Mouse (Mus musculus): ENCODE data around the gene Fastk.

Gene Fastk

DNA sequence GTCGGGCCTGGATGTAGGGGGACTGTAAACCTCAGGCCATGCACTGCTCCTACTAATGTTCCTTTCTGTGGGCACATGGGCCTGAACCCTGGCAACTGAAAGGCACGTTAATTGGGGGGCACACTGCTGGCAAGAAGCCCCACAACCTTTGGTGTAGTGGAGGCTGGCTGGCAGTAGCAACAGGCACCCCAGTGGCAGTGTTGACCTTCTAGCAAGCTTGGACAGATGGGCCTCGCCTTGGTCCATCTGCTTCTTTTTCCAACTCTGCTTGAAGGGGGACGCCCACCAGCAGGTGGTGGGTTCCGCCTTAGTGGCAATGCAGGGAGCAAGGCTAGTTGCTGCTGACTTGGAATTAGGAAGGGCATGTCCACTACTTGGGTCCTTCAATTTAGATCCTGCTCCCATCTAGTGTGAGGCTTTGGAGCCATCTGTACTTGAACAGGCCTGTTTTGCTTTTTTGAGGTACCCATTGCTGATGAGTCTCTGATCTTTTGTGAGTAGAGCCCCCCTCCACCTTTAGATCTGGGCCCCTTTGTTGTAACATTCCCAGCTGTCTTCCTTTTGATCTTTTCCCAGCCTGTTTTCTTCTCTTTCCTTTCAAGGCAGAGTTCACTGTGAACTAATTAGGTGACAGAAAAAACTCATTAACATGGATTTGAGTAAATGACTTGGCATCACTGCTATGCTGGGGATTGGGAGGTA, 8.3 kb upstream of the Fastk start:
- DNase-seq (ENCODE audit: low spot score in 2 of 2) = no peak

DNA sequence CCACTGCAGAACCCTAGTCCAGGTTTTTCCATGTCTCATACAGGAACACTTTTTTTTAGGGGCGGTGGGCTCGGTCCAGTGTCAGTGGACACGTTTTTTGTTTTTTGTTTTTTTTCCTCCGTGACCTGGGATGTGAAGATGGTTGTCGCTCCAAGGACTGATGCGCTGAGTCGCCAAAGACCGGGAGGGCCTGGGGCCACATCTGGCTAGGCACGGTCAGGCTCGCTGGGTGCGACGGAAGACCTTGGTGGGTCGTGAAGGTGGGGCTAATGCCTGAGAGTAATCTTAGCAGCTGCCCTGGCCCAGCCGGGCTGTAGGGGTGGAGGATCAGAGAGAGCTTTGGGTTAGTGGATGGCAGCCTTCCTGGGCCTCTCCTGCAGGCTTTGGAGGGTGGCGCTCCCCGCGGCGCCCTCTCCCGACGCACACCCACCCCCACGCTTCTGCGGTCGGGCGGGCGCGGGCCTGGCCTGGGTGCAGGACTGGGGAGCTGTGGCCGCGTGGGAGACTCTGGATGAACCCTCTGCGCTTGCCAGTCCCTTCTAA, 7.7 kb upstream of the Fastk start:
- peak; percentile 44 to 55 for DNase-seq (ENCODE audit: low spot score in 2 of 2)

- DNase-seq (ENCODE audit: low spot score in 2 of 2) = peak; percentile 49 to 59
Observed at GRCm38 (mm10) chr5:24452030-24452690, 7.1 kb upstream of the Fastk start, which contains the start of gene Agap3. Gene Agap3, plus strand, starts transcription at chr5:24452177.

DNA sequence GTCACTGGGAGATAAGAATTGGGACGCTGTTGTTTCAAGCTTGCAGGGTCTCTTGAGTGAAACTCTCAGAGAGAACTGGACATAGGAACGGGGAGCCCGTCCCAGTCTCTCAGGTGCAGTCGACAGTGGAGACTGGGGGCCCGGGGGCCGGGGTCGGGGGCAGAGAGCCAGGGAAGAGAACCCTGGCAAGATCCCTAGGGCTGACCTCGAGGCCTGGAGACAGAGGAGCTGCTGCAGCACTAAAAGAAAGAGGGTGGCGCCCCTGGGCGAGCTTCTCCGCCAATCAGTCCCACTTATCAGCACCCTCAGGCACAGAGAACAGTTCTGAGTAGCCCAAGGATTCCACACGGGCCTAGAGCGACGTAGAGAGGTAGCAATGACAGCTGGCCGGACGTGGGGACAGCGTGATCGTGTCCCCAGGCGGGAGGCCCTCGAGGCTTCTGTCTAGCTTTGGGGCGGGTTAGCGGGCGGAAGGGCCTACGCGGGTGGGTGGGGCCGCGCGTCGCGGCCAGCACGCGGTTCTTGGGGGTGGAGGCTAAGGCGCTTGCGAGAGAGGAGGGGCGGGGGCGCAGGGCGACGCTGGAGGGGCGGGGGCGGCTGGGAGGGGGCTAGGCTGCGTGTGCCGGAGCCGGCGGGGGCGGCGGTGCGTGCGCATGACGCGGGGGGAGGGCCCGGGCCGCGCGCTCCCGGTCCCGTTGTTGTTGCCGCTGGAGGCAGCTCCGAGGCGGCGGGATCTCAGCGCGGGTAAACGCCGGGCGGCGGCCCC, 6.4 kb upstream of the Fastk start:
- peak; percentile 79 to 85 for DNase-seq (ENCODE audit: low spot score in 2 of 2)

DNA sequence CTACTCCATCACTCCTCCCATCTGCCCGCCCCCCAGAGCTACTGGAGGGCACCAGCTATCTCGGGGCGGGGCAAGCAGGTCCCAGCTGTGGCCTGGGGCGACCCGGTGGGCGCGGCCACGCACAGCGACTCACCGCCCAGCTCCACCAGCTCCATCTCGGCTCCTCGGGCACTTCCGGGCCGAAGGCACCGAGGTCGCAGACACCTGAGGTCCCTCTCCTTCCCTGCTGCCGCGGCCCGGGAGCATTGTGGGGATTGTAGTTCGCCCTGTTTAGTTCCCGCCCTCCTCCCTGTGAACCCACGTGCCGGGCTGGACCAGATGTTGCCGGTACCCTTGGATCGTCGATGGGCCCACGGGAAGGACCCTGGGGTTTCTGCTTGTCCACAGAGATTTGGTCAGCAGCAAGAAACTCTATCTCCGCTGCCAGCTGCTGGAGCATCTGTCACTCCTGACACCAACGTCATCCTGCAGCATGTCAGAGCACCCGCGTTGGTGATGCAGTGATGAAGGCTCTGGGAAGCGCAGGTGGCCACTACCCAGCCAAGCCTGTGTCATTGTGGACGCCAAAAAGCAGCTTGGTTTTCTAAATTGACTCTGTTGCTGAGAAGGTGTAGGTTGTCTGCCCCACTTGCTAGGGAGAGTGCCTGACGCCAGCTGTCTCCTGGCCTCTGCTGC, 2.7 kb upstream of the Fastk start, which contains the start of gene Tmub1:
Gene Tmub1, minus strand, starts transcription at position 231 of the 675 bp plus-strand sequence.
- DNase-seq (ENCODE audit: low spot score in 2 of 2) = peak; percentile 74 to 85

- DNase-seq (ENCODE audit: low spot score in 2 of 2) = no peak
Observed at GRCm38 (mm10) chr5:24446630-24447029, 1.5 kb upstream of the Fastk start.

GRCm38 (mm10) chr5:24445428-24446080, 467 bp upstream of the Fastk start:
- peak; percentile 23 to 36 for DNase-seq (ENCODE audit: low spot score in 2 of 2)

- no peak for DNase-seq (ENCODE audit: low spot score in 2 of 2)
Observed at GRCm38 (mm10) chr5:24443927-24444326, 1.2 kb downstream of the Fastk start.

- DNase-seq (ENCODE audit: low spot score in 2 of 2) = no peak
Observed at GRCm38 (mm10) chr5:24443204-24443603, 1.9 kb downstream of the Fastk start.

GRCm38 (mm10) chr5:24442029-24442428, 3.1 kb downstream of the Fastk start:
- DNase-seq (ENCODE audit: low spot score in 2 of 2) = no peak

GRCm38 (mm10) chr5:24441187-24441586, 3.9 kb downstream of the Fastk start:
- no peak for DNase-seq (ENCODE audit: low spot score in 2 of 2)

GRCm38 (mm10) chr5:24433993-24434392, 11.1 kb downstream of the Fastk start:
- DNase-seq (ENCODE audit: low spot score in 2 of 2) = no peak

DNA sequence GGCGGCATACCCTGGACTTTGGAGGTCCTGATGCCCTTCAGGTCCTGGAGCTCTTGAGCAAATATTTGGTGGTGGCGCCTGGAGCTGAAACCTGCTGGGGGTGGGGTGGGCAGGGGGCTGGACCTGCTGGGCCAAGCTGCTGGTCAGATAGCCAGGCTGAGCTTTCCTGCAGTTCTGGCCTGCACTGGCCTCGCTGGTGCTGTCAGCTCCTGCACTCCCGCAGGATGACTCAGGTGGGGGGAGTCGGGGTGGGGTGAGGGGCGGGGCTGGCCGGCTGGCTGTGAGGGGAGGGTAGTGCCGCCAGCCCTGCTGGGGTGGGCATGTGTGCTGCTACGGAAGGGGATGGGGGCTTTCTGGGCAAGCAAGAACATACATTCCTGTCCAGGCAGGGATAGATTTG, 16.5 kb downstream of the Fastk start:
- DNase-seq (ENCODE audit: low spot score in 2 of 2) = no peak

- no peak for DNase-seq (ENCODE audit: low spot score in 2 of 2)
Observed at GRCm38 (mm10) chr5:24427981-24428402, 17.1 kb downstream of the Fastk start.

DNA sequence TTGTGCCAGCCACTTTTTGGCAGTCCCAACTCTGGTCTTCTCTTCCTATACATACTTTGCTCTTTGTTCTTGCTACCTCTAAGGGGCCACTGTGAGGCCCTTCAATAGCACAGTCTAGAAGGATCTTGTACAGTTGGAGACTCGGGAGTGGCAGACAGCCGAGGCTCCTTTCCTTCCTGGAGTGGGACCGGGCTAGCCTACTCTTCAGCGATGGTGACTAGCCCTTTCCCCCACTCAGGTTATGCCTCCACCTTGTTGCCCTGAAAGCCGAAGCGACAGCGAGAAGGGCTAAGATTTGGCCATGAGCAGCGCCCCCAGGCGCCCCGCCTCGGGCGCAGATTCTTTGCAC, 17.8 kb downstream of the Fastk start:
- DNase-seq (ENCODE audit: low spot score in 2 of 2) = no peak

GRCm38 (mm10) chr5:24426556-24427284, 18.4 kb downstream of the Fastk start:
- DNase-seq (ENCODE audit: low spot score in 2 of 2) = no peak

DNA sequence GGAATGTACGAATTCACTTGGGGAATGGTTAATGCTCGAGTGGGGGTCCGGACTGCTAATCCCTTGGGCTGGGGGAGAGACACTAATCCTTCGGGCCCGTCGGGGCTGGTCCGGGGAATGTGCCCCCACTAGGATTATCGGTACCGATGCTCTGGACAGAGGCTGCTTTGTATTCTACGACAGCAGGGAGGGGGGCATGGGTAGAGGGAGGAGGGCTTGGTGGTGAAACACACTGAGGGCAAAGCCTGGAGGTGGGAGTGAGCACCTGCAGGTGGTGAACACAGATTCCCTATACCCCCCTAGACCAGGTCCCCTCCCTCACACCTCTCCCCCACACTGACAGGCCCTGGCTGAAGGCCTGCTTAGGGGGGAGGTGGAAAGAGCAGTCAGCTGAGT, 19.1 kb downstream of the Fastk start:
- DNase-seq (ENCODE audit: low spot score in 2 of 2) = no peak

GRCm38 (mm10) chr5:24425421-24426036, 19.6 kb downstream of the Fastk start:
- peak; percentile 70 to 73 for DNase-seq (ENCODE audit: low spot score in 2 of 2)

DNA sequence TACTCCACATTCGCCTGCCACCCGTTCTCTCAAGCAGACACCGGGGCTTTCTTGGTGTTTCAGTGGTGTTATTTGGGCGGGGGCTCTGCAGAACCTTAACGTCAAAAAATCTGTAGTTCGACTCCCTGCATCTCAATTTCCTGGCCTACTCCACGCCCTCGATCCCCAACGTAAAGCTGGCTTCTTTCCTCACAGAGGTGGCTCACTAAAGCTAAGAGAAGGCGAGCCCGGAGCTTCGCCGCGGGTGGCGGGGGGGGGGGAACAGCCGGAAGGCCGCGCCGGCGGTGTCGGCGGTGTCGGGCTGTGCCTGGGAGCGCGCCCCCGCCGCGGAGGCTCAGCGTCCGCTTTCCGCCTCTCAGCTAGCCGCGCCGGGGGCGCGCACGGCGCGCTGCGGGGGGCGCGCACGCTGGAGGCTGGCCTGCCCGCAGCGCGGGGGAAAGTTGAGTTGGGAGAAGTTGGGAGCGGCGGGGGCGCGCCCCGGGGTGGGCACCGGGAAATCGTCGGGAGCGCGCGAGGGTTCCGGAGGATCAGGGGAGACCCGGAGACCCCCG, 20.2 kb downstream of the Fastk start:
- peak; percentile 63 to 89 for DNase-seq (ENCODE audit: low spot score in 2 of 2)

All from spleen, postnatal 10 days (tissue).